Mouse (Mus musculus): ENCODE results near the gene Msmo1. TPM values are rescaled to one million over a fixed set of nuclear protein-coding genes. Genes with fewer than 3 reads are reported as not detected.
A peak's percentile ranks its signal among the peaks of the same experiment; 100 is the strongest.

The Msmo1 gene
- total RNA-seq, 2 experiments from 2014 or later, result 93.9 to 121 TPM

- no peak for DNase-seq (ENCODE audit: low spot score in 2 of 2)
These were observed 15.7 kb downstream of the Msmo1 start for GRCm38 (mm10) chr8:64717868-64718267.

- DNase-seq (ENCODE audit: low spot score in 2 of 2), result no peak
These were observed 21.1 kb downstream of the Msmo1 start for GRCm38 (mm10) chr8:64712499-64712898.

DNA sequence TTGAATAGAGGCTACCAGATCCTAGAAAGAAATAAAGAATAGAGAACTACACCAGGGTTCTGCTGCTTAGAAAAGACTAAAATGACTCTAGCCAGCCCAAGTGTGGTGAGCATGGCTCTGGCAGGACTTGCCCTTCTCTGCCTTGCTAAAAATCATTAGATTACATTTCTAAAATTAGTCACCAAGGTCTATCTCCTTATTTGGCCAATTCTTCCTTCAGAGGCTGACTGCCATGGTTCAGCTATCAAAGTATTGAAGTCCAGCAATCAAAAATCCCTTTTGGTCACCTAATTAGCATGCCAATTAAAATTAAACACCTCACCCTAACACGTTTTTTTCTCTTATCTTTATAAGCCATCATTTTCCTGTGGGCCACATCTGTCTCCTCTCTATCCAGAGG, 22.0 kb downstream of the Msmo1 start:
- no peak for DNase-seq (ENCODE audit: low spot score in 2 of 2)

GRCm38 (mm10) chr8:64707481-64707880, 26.1 kb downstream of the Msmo1 start:
- no peak for DNase-seq (ENCODE audit: low spot score in 2 of 2)

GRCm38 (mm10) chr8:64703191-64703590, 30.4 kb downstream of the Msmo1 start:
- DNase-seq (ENCODE audit: low spot score in 2 of 2), result no peak

DNA sequence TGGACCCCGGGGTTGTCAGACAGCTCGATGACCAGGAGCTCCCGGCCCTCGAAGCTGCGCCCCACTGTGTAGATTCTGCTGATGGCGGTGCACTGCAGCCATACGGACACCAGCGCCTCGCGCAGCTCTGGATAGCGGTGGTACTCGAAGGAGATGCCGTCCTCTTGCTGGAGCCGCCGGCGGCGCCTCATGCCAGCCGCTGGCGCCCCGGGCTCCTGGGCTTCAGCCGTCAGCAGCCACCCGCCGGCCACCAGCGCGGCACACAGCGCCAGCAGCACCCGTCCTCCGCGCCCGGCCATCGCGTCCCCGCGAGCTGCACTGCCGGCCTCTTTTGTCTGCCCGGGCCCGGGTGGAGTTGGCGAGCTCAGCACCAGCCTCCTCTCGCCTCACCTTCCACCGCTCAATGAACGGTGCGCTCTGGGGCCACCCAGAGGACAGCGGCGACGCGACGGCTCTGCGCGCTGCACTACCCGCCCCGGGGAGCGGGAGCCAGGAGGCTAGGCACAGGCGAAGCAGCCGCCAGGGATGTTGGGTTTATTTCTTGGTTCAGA, 40.9 kb downstream of the Msmo1 start, which contains the start of gene Cpe:
Cpe (minus strand) TSS at position 404 of the 551 bp plus-strand sequence.
- peak; percentile 87 to 92 for DNase-seq (ENCODE audit: low spot score in 2 of 2)

GRCm38 (mm10) chr8:64691591-64692401, 41.8 kb downstream of the Msmo1 start:
- DNase-seq (ENCODE audit: low spot score in 2 of 2), result peak; percentile 11 to 30

GRCm38 (mm10) chr8:64690845-64691244, 42.7 kb downstream of the Msmo1 start:
- no peak for DNase-seq (ENCODE audit: low spot score in 2 of 2)

GRCm38 (mm10) chr8:64690306-64690705, 43.3 kb downstream of the Msmo1 start:
- DNase-seq (ENCODE audit: low spot score in 2 of 2), result no peak

DNA sequence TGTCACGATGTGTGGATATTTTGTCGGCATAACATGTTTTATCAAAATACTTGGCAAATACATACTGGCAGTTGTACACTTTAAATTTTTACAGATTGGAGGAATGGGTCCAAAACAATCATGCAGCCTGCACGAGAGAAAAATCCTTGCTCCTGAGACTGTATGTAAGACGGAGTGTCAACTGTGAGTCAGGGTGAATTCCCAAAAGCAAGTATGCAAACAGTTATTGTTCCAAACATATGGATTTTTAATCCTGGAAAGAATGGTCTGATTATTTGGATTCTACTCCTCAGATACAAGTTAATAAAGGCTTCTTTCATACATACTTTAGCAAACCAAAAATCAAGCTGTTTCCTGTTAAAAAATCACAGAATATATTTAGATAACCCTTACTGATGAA, 44.9 kb downstream of the Msmo1 start:
- no peak for DNase-seq (ENCODE audit: low spot score in 2 of 2)

DNA sequence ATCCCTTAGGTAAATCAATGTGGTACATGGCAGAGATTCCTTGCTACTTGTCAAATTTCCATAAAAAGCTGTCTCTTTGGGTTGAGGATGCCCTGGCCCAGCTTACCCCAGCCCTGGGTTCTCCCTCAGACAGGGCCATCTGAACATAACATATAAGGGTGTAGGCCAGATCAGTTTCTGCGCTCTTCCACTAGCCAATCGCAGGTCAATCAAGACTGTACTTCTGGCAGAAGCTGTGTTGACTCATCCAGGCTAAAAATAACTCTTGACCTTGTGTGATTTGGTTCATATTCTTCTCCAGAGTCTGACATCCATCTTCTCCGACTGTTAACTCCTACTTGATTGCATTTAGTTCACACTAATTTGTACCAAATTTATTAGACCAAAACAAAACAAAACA, 45.4 kb downstream of the Msmo1 start:
- no peak for DNase-seq (ENCODE audit: low spot score in 2 of 2)

DNA sequence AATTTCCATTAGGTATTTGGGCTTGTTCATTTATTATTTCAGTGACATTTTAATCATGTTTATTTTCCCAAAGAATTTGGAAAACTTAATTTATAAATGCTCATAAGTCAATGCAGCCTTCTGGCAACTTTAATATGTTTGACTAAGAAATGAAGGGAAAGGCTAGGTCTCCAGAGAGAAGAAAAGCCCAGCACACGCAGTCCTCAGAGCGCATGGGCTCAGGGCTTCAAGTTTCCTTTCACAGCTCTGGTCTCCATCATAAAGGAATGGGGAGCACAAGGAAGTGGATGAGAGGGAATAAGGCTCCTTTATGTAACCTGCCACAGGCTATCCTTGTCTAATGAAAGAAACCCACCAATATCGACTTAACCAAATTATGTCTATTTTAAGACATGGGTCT, 51.1 kb downstream of the Msmo1 start:
- DNase-seq (ENCODE audit: low spot score in 2 of 2), result no peak

GRCm38 (mm10) chr8:64676381-64676780, 57.2 kb downstream of the Msmo1 start:
- no peak for DNase-seq (ENCODE audit: low spot score in 2 of 2)

GRCm38 (mm10) chr8:64674951-64675585, 58.5 kb downstream of the Msmo1 start:
- no peak for DNase-seq (ENCODE audit: low spot score in 2 of 2)

DNA sequence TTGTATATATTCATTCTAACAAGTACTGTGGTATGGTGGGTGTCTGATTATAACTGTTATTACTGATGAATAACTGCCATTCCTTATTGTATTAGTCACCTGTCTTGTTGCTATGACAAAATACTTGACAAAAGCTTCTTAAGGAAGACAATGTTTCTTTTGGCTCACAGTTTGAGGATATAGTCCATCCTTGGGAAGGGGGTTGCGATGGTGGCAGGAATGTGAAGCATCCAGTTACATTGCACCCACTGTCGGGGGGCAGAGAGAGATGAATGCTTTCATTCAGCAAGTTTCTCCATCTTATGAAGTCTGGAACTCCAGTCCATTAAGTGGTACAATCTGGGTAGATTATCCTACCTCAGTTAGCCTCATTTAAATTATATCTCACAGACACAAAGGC, 60.7 kb downstream of the Msmo1 start:
- DNase-seq (ENCODE audit: low spot score in 2 of 2), result no peak

- DNase-seq (ENCODE audit: low spot score in 2 of 2), result no peak
These were observed 61.7 kb downstream of the Msmo1 start for GRCm38 (mm10) chr8:64671937-64672336.

Other genes starting within 250 kb of the Msmo1 start
- 1,000 to 10,000 TPM; 1,840 to 1,955 TPM for gene Cpe, start 40.7 kb downstream of the Msmo1 start, total RNA-seq (2021)
- gene Klhl2, start 116.2 kb upstream of the Msmo1 start, total RNA-seq (2021), result 100 to 1,000 TPM; 157 to 168 TPM
- 10 to 100 TPM; 24.8 to 30.9 TPM for gene Tmem192, start 213.4 kb upstream of the Msmo1 start, total RNA-seq (2021)

Data from left cerebral cortex, adult 18-20 months (tissue).